In the genomic region with DNA sequence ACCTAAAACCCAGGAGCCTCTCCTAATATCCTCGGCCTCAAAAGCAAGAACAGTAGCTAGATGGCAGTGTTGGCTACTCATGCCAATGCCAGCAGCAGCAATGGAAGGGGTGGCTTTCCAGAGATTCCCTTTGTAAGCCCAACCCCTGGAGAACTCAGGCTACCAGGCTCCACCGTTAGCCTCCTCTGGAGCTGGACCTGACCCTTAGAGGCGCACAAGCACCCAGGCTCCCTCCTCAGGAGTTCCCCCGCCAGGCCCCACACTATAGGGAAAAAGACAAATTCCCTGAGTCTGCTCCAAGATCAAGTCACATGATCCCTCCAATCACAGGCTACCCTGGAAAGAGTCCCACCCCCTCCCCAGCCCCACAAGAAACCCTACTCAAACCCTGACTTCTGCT, we compare ENCODE assay signal across 9 mouse cellular contexts. TPM values are rescaled to one million over a fixed set of nuclear protein-coding genes. Genes with fewer than 3 reads are reported as not detected.
A peak's percentile ranks its signal among the peaks of the same experiment; 100 is the strongest.
DNase-seq lines count a peak whose midpoint lies in the region; ATAC-seq and TF ChIP-seq lines count a peak whose summit lies in the region.
"Had no signal": no experiment of that assay in that cellular context is flagged by ENCODE, and none has a peak within 500 bp of the region (broad histone marks: within the 10 kb centered on the region; RNA-seq: fewer than 3 reads in every experiment).

No protein-coding gene starts in this region.

- H3K9ac ChIP-seq in MEL (ENCODE audit: control insufficient read depth, low read depth, low read length, poor library complexity, severe bottlenecking) = no peak overlapping the region
- no peak overlapping the region for H3K9ac ChIP-seq in lung, postnatal 0 days (replicated peaks; ENCODE audit: low read depth)

- TF ChIP-seq CTCF in MEL (IDR thresholded peaks at IDR 0.05 in 2 of 3, conservative IDR thresholded peaks at IDR 0.05 in 1 of 3; ENCODE audit: control insufficient read depth in 1 of 3, insufficient read depth in 1 of 3, low read depth in 2 of 3, low read length in 3 of 3, poor library complexity in 1 of 3, severe bottlenecking in 1 of 3) = peak in 2 of 3 experiments; percentile 25 to 49; a peak in 2 of 6 replicates
- peak; percentile 69 for TF ChIP-seq CTCF in lung, postnatal 0 days (IDR thresholded peaks at IDR 0.05)

- peaks cover 0 to 3% of the 10 kb centered on the region in 2 experiments; a peak in 2 of 4 replicates for H3K36me3 ChIP-seq in MEL (ENCODE audit: control insufficient read depth in 1 of 2, insufficient read depth in 2 of 2, low read length in 2 of 2)
- H3K36me3 ChIP-seq in lung, postnatal 0 days (ENCODE audit: insufficient read depth, low read length) = no peaks in the 10 kb centered on the region

- TF ChIP-seq EP300 in MEL (IDR thresholded peaks at IDR 0.05; ENCODE audit: low read depth in 1 of 2, low read length in 2 of 2) = no peak
- TF ChIP-seq EP300 in lung, postnatal 0 days (IDR thresholded peaks at IDR 0.05) = no peak

- no peak for TF ChIP-seq POLR2A in MEL (IDR thresholded peaks at IDR 0.05; ENCODE audit: control insufficient read depth in 1 of 2, insufficient read depth in 1 of 2, low read depth in 1 of 2, low read length in 2 of 2, poor library complexity in 1 of 2)

- no peak overlapping the region for H3K4me2 ChIP-seq in lung, postnatal 0 days (replicated peaks; ENCODE audit: low read depth, low read length)

- H3K27ac ChIP-seq in MEL (ENCODE audit: control insufficient read depth, low read depth, low read length) = no peak overlapping the region
- H3K27ac ChIP-seq in lung, postnatal 0 days (ENCODE audit: low read length) = no peak overlapping the region

- no peaks in the 10 kb centered on the region for H3K9me3 ChIP-seq in MEL (replicated peaks; ENCODE audit: insufficient read depth, low read length)
- H3K9me3 ChIP-seq in lung, postnatal 0 days (ENCODE audit: low read length) = no peaks in the 10 kb centered on the region
- H3K9me3 ChIP-seq: megakaryocyte, embryonic 14.5 days had no signal

- H3K4me1 ChIP-seq in MEL (ENCODE audit: control insufficient read depth in 1 of 2, insufficient read depth in 2 of 2, low read length in 2 of 2) = no peaks in the 10 kb centered on the region
- peaks cover 5% of the 10 kb centered on the region; the same call in 1 of the 2 replicates for H3K4me1 ChIP-seq in lung, postnatal 0 days (ENCODE audit: insufficient read depth, low read depth, low read length)

- H3K4me3 ChIP-seq in MEL (ENCODE audit: control insufficient read depth in 1 of 2, insufficient read depth in 1 of 2, low read depth in 2 of 2, low read length in 2 of 2) = no peak overlapping the region
- no peak overlapping the region for H3K4me3 ChIP-seq in lung, postnatal 0 days (ENCODE audit: low read depth, low read length)
- H3K4me3 ChIP-seq: megakaryocyte, embryonic 14.5 days had no signal

- ATAC-seq in lung, postnatal 0 days = peak; percentile 27

- no peaks in the 10 kb centered on the region; the same call in 1 of the 2 replicates for H3K79me2 ChIP-seq in MEL (ENCODE audit: control insufficient read depth, insufficient read depth, low read length, poor library complexity)

- WGBS in lung, postnatal 0 days = 23% methylated on average over 4 of the region's 4 CpGs

- DNase-seq in adrenal gland, adult 2 months = peak; percentile 24
- DNase-seq in adrenal gland, postnatal 4 days (ENCODE audit: low spot score in 2 of 2) = no peak
- DNase-seq in MEL (ENCODE audit: low read depth, low spot score) = no peak
- DNase-seq in fibroblast of lung, adult 2 months (ENCODE audit: low read depth) = peak; percentile 33
- peak; percentile 47 for DNase-seq in kidney, postnatal 10 days
- peak; percentile 52 for DNase-seq in lung, postnatal 0 days (ENCODE audit: low spot score)
- peak; percentile 29 for DNase-seq in right cerebral cortex, postnatal 4 days
- DNase-seq in thymus, postnatal 10 days (ENCODE audit: low spot score in 2 of 2) = no peak

- peak; percentile 40 for TF ChIP-seq RAD21 in MEL (IDR thresholded peaks at IDR 0.05; ENCODE audit: low read depth, low read length)

- H3K27me3 ChIP-seq in MEL (ENCODE audit: control insufficient read depth in 1 of 2, insufficient read depth in 2 of 2, low read length in 2 of 2) = no peaks in the 10 kb centered on the region
- H3K27me3 ChIP-seq in lung, postnatal 0 days (replicated peaks; ENCODE audit: insufficient read depth, low read length) = no peaks in the 10 kb centered on the region

TF ChIP-seq in MEL, 35 proteins besides CTCF, POLR2A, EP300 and RAD21:
- TF ChIP-seq KAT2A (conservative IDR thresholded peaks at IDR 0.05; ENCODE audit: low read depth, low read length) (no peak), ETS1 (IDR thresholded peaks at IDR 0.05; ENCODE audit: low read depth, low read length) (no peak), ZMIZ1 (IDR thresholded peaks at IDR 0.05; ENCODE audit: low read depth, low read length) (no peak), SMC3 (IDR thresholded peaks at IDR 0.05; ENCODE audit: low read depth, low read length) (peak; percentile 36; the same call in 1 of the 2 replicates), USF1 (IDR thresholded peaks at IDR 0.05; ENCODE audit: low read depth, low read length) (0 out of 2 replicates have a peak, but pooled peaks have one; percentile 5)

RNA-seq across cellular contexts. Expression of gene Slc23a4, which starts 10.9 kb away (rescaled TPM):
- under 1 TPM; 0.23 to 0.41 TPM for total RNA-seq in adrenal gland, adult 2 months (2021)
- polyA plus RNA-seq in adrenal gland, adult 2 months (2012; rRNA removed) = 0.92 and 0.95 TPM in 2 replicates
- under 1 TPM; 0.48 to 0.92 TPM for total RNA-seq in adrenal gland, postnatal 4 days (2021)
- 5.5 and 6.2 TPM in 2 replicates for total RNA-seq in MEL (2012; rRNA removed)
- polyA plus RNA-seq in MEL (2012; ENCODE audit: insufficient read depth in 1 of 2, insufficient read length in 2 of 2, low read depth in 1 of 2, low replicate concordance in 2 of 2, missing spikeins in 1 of 2) = 10 to 100 TPM in 1 of 2 experiments, not detected in 1; 10.2 TPM
- polyA plus RNA-seq in lung, postnatal 0 days (2015; fragmentation: Nextera tagmentation; extraction: Ambion mirVana) = 0.43 and 0.52 TPM in 2 replicates

Comparison
In these comparisons a context has a peak if more than half of its experiments do, and no peak if none do; other contexts are left out.
1. DNase-seq: peak in adrenal gland, adult 2 months (single experiment), fibroblast of lung, adult 2 months (single experiment), kidney, postnatal 10 days (single experiment), lung, postnatal 0 days (single experiment) and right cerebral cortex, postnatal 4 days (single experiment); none in adrenal gland, postnatal 4 days (0 of 2), MEL (single experiment) and thymus, postnatal 10 days (0 of 2).